Mouse (Mus musculus): Measurements from ENCODE around the gene Btf3. TPM values are rescaled to one million over a fixed set of nuclear protein-coding genes. Genes with fewer than 3 reads are reported as not detected.

Btf3 gene
- total and polyA plus RNA-seq, 2 experiments from 2014 or later = 210 to 384 TPM

- ATAC-seq (ENCODE audit: insufficient read depth, low read depth) = no peak
- Histone ChIP-seq H3K4me2 (ENCODE audit: low read depth, low read length) (no peak overlapping the region), H3K4me1 (ENCODE audit: control insufficient read depth, insufficient read depth) (peaks cover 13% of the 10 kb centered on the region; the same call in 1 of the 2 replicates), H3K9ac (replicated peaks; ENCODE audit: low read depth, low read length) (no peak overlapping the region), H3K4me3 (ENCODE audit: low read depth, low read length) (no peak overlapping the region), H3K36me3 (replicated peaks; ENCODE audit: control insufficient read depth, insufficient read depth, low read length) (peaks cover 50% of the 10 kb centered on the region), H3K27ac (ENCODE audit: low read depth) (no peak overlapping the region), H3K27me3 (ENCODE audit: control insufficient read depth, insufficient read depth, low read length) (no peaks in the 10 kb centered on the region), H3K9me3 (replicated peaks; ENCODE audit: control insufficient read depth, low read length) (no peaks in the 10 kb centered on the region)
- DNase-seq (ENCODE audit: low spot score) = no peak
- no peak for TF ChIP-seq EP300 (IDR thresholded peaks at IDR 0.05; ENCODE audit: low read depth)
- TF ChIP-seq CTCF (IDR thresholded peaks at IDR 0.05; ENCODE audit: low read depth) = no peak
- WGBS = 93% methylated on average over 9 of the region's 9 CpGs
Observed at GRCm38 (mm10) chr13:98274023-98274422, 42.8 kb downstream of the Btf3 start.

- no peaks in the 10 kb centered on the region for H3K9me3 ChIP-seq (replicated peaks; ENCODE audit: control insufficient read depth, low read length)
- H3K27me3 ChIP-seq (ENCODE audit: control insufficient read depth, insufficient read depth, low read length) = no peaks in the 10 kb centered on the region
- H3K27ac ChIP-seq (ENCODE audit: low read depth) = no peak overlapping the region
- H3K4me1 ChIP-seq (ENCODE audit: control insufficient read depth, insufficient read depth) = peaks cover 13% of the 10 kb centered on the region; the same call in 1 of the 2 replicates
- peak overlapping the region; percentile 87 for H3K9ac ChIP-seq (replicated peaks; ENCODE audit: low read depth, low read length)
- DNase-seq (ENCODE audit: low spot score) = peak; percentile 28
- TF ChIP-seq CTCF (IDR thresholded peaks at IDR 0.05; ENCODE audit: low read depth) = no peak
- TF ChIP-seq EP300 (IDR thresholded peaks at IDR 0.05; ENCODE audit: low read depth) = no peak
- peak overlapping the region; percentile 95 for H3K4me3 ChIP-seq (ENCODE audit: low read depth, low read length)
- peaks cover 26% of the 10 kb centered on the region for H3K36me3 ChIP-seq (replicated peaks; ENCODE audit: control insufficient read depth, insufficient read depth, low read length)
- 30% methylated on average over 5 of the region's 5 CpGs for WGBS
- no peak for ATAC-seq (ENCODE audit: insufficient read depth, low read depth)
- peak overlapping the region; percentile 89 for H3K4me2 ChIP-seq (ENCODE audit: low read depth, low read length)
Observed at GRCm38 (mm10) chr13:98264111-98264510, 52.7 kb downstream of the Btf3 start.

GRCm38 (mm10) chr13:98263458-98263987 lies 53.3 kb downstream of the Btf3 start:
- H3K27me3 ChIP-seq (ENCODE audit: control insufficient read depth, insufficient read depth, low read length) = no peaks in the 10 kb centered on the region
- 0 out of 2 replicates have a peak, but pooled peaks have one; percentile 0 for TF ChIP-seq CTCF (IDR thresholded peaks at IDR 0.05; ENCODE audit: low read depth)
- no peak for TF ChIP-seq EP300 (IDR thresholded peaks at IDR 0.05; ENCODE audit: low read depth)
- H3K36me3 ChIP-seq (replicated peaks; ENCODE audit: control insufficient read depth, insufficient read depth, low read length) = peaks cover 26% of the 10 kb centered on the region
- DNase-seq (ENCODE audit: low spot score) (no peak), ATAC-seq (ENCODE audit: insufficient read depth, low read depth) (peak; percentile 12)
- H3K27ac ChIP-seq (ENCODE audit: low read depth) = peak overlapping the region; percentile 96
- H3K9me3 ChIP-seq (replicated peaks; ENCODE audit: control insufficient read depth, low read length) = no peaks in the 10 kb centered on the region
- H3K4me2 ChIP-seq (ENCODE audit: low read depth, low read length) = peak overlapping the region; percentile 89
- peaks cover 13% of the 10 kb centered on the region; the same call in 1 of the 2 replicates for H3K4me1 ChIP-seq (ENCODE audit: control insufficient read depth, insufficient read depth)
- under 1% methylated on average over 16 of the region's 16 CpGs for WGBS
- peak overlapping the region; percentile 95 for H3K4me3 ChIP-seq (ENCODE audit: low read depth, low read length)
- H3K9ac ChIP-seq (replicated peaks; ENCODE audit: low read depth, low read length) = peak overlapping the region; percentile 87

GRCm38 (mm10) chr13:98262636-98263457 lies 54.0 kb downstream of the Btf3 start, which contains the start of the genes Utp15 and Ankra2:
Utp15 (minus strand) TSS chr13:98263041.
Ankra2 (plus strand) TSS chr13:98263074.
- Histone ChIP-seq H3K27ac (ENCODE audit: low read depth) (peak within 1 kb of the TSS; percentile 96), H3K4me1 (ENCODE audit: control insufficient read depth, insufficient read depth) (peaks cover 13% of the 10 kb centered on the region; the same call in 1 of the 2 replicates), H3K27me3 (ENCODE audit: control insufficient read depth, insufficient read depth, low read length) (no peaks in the 10 kb centered on the region), H3K9ac (replicated peaks; ENCODE audit: low read depth, low read length) (peak within 1 kb of the TSS; percentile 87), H3K4me2 (ENCODE audit: low read depth, low read length) (peak within 1 kb of the TSS; percentile 89), H3K9me3 (replicated peaks; ENCODE audit: control insufficient read depth, low read length) (no peaks in the 10 kb centered on the region), H3K36me3 (replicated peaks; ENCODE audit: control insufficient read depth, insufficient read depth, low read length) (peaks cover 26% of the 10 kb centered on the region), H3K4me3 (ENCODE audit: low read depth, low read length) (peak within 1 kb of the TSS; percentile 95)
- WGBS = under 1% methylated on average over 71 of the region's 71 CpGs
- DNase-seq (ENCODE audit: low spot score) (peak; percentile 96), ATAC-seq (ENCODE audit: insufficient read depth, low read depth) (peak; percentile 99)
- TF ChIP-seq CTCF (IDR thresholded peaks at IDR 0.05; ENCODE audit: low read depth) = no peak
- peak; percentile 53; the same call in 1 of the 2 replicates for TF ChIP-seq EP300 (IDR thresholded peaks at IDR 0.05; ENCODE audit: low read depth)

Other genes starting within 250 kb of the Btf3 start
- 10.5 and 16.2 TPM in 2 replicates for gene Arhgef28, start 110.6 kb downstream of the Btf3 start, total RNA-seq (2014; rRNA removed; ENCODE audit: low replicate concordance)
- gene Arhgef28, start 110.6 kb downstream of the Btf3 start, polyA plus RNA-seq (2015; fragmentation: Nextera tagmentation; extraction: Ambion mirVana) = 6.9 and 7.2 TPM in 2 replicates
- gene Utp15, start 54.0 kb downstream of the Btf3 start, total RNA-seq (2014; rRNA removed; ENCODE audit: low replicate concordance) = 8.5 and 13.9 TPM in 2 replicates
- 6.5 and 7.7 TPM in 2 replicates for gene Utp15, start 54.0 kb downstream of the Btf3 start, polyA plus RNA-seq (2015; fragmentation: Nextera tagmentation; extraction: Ambion mirVana)
- 12.3 and 40.9 TPM in 2 replicates for gene Ankra2, start 53.9 kb downstream of the Btf3 start, total RNA-seq (2014; rRNA removed; ENCODE audit: low replicate concordance)
- 18.5 and 19.3 TPM in 2 replicates for gene Ankra2, start 53.9 kb downstream of the Btf3 start, polyA plus RNA-seq (2015; fragmentation: Nextera tagmentation; extraction: Ambion mirVana)
- not detected in 2 replicates for gene Gm21976, start 37.1 kb downstream of the Btf3 start, total RNA-seq (2014; rRNA removed; ENCODE audit: low replicate concordance)
- 0.16 TPM in 1 of 2 replicates, not detected in the other for gene Gm21976, start 37.1 kb downstream of the Btf3 start, polyA plus RNA-seq (2015; fragmentation: Nextera tagmentation; extraction: Ambion mirVana)
- gene Foxd1, start 37.2 kb upstream of the Btf3 start, total RNA-seq (2014; rRNA removed; ENCODE audit: low replicate concordance) = not detected in 2 replicates
- gene Foxd1, start 37.2 kb upstream of the Btf3 start, polyA plus RNA-seq (2015; fragmentation: Nextera tagmentation; extraction: Ambion mirVana) = not detected in 2 replicates
- 13.1 TPM in 1 of 2 replicates, not detected in the other for gene Gm10320, start 175.0 kb upstream of the Btf3 start, total RNA-seq (2014; rRNA removed; ENCODE audit: low replicate concordance)
- gene Gm10320, start 175.0 kb upstream of the Btf3 start, polyA plus RNA-seq (2015; fragmentation: Nextera tagmentation; extraction: Ambion mirVana) = 0.27 and 0.66 TPM in 2 replicates

All from heart, postnatal 0 days (tissue).